Mouse (Mus musculus) liver, adult 2 months (tissue): ENCODE data around the gene Fbn1.

Experiments used
- CTCF ChIP-seq: fragments of 200-500 bp; IDR thresholded peaks from 2 replicates; pipeline ENCODE4 v1.5.1; 2011; ENCODE audit warnings: low read depth, low read length, control low read depth
- POLR2A ChIP-seq: fragments of 200-500 bp; IDR thresholded peaks from 2 replicates; pipeline ENCODE4 v1.6.1; 2011; ENCODE audit warnings: low read length, control low read depth; ENCODE audit not compliant: insufficient read depth; ENCODE audit errors: extremely low read depth

DNA sequence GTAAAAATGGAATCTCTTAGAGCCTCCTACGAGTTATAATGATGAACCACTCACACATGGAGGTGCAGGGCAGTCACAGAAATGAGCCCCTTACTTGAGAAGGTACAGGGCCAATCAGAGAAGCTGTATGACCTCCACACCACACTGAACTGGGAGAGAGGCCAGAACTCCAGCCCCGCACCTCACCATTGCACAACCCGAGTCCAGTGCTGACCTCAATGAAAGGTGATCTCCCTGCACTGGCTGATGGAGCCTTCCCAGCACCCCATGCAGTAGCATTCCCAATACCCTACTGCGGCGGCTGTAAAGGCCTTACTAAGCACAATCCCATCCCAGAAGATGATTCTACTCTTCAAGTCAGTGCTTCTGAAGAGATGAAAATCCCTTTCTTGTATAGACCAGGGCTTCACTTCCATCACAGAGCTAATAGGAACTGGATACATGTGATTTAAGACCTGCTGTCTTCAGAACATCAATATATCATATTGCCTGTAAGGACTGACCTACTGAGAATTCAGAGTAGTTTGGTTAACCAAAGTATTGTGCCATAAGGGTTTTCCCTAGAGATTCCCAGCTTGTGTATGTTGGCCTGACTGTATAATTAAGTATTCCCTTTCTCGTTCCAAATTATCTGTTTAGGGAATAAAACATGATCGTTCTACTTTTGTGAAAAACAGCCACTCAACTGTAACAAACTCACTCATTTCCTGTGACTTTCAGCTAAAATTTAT lies 182.5 kb downstream of the Fbn1 start:
- no peak for TF ChIP-seq POLR2A
- no peak for TF ChIP-seq CTCF
